Mouse (Mus musculus) A20 (cell line): Measurements from ENCODE around the gene Uba52.

Experiments used
- DNase-seq: peaks from one replicate; pipeline ENCODE4 v3.0.0-alpha.2; 2011; ENCODE audit warnings: low read depth, low spot score

The Uba52 gene

DNA sequence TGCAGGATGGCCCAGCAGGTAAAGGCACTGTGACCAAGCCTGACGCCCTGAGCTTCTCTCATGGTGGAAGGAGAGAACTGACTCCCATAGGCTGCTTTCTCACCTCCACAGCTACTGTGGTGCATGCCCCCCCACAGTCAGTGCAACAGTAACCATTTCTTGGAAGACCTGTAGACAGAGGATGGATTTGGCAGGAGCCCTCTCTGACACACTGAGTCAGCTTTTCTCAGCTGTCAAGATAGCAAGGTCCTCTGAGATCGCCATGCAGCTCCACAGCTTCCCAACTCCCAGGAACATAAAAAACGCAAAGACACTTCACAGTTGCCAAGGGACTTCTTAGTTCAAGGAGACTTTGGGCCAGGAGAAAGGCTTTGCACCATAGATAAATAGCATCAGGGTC lies 52.1 kb downstream of the Uba52 start:
- DNase-seq: no peak
